Mouse (Mus musculus) spleen, postnatal 36 days (tissue): ENCODE results near the gene Cort.

ENCODE experiments used
- DNase-seq, 2 experiments: peaks; one replicate each; pipeline ENCODE4 v3.0.0; 2022; ENCODE audit warnings: low spot score in 2 of 2, mixed read lengths in 1 of 2

Cort gene

GRCm38 (mm10) chr4:149098571-149098970 is 28.0 kb downstream of the Cort start:
- DNase-seq: no peak

- no peak for DNase-seq
These were observed 28.6 kb downstream of the Cort start for GRCm38 (mm10) chr4:149097956-149098355.

GRCm38 (mm10) chr4:149091364-149091763 is 35.2 kb downstream of the Cort start:
- no peak for DNase-seq

- no peak for DNase-seq
These were observed 41.2 kb downstream of the Cort start for GRCm38 (mm10) chr4:149085381-149085780.

GRCm38 (mm10) chr4:149081528-149081927 is 45.0 kb downstream of the Cort start:
- no peak for DNase-seq

- no peak for DNase-seq
These were observed 46.5 kb downstream of the Cort start for GRCm38 (mm10) chr4:149080111-149080510.

- DNase-seq: no peak
These were observed 46.9 kb downstream of the Cort start for GRCm38 (mm10) chr4:149079629-149080028.

GRCm38 (mm10) chr4:149078261-149078660 is 48.3 kb downstream of the Cort start:
- DNase-seq: no peak

GRCm38 (mm10) chr4:149075871-149076575 is 50.5 kb downstream of the Cort start:
- DNase-seq: peak; percentile 64 to 68

- no peak for DNase-seq
These were observed 51.5 kb downstream of the Cort start for GRCm38 (mm10) chr4:149075073-149075472.
